Mouse (Mus musculus): ENCODE measurements around the gene Acta1. TPM values are rescaled to one million over a fixed set of nuclear protein-coding genes. Genes with fewer than 3 reads are reported as not detected.

Acta1 gene
- polyA plus RNA-seq, 1 experiment: 20.1 TPM

- peak; percentile 84 to 91 for DNase-seq (ENCODE audit: extremely low spot score in 1 of 2, low spot score in 1 of 2)
Observed at GRCm38 (mm10) chr8:123884721-123885565, 9.6 kb downstream of the Acta1 start.

- DNase-seq (ENCODE audit: extremely low spot score in 1 of 2, low spot score in 1 of 2): no peak
Observed at GRCm38 (mm10) chr8:123883094-123883493, 11.5 kb downstream of the Acta1 start.

GRCm38 (mm10) chr8:123882412-123882811, 12.1 kb downstream of the Acta1 start:
- no peak for DNase-seq (ENCODE audit: extremely low spot score in 1 of 2, low spot score in 1 of 2)

- DNase-seq (ENCODE audit: extremely low spot score in 1 of 2, low spot score in 1 of 2): peak in 1 of 2 experiments; percentile 40
Observed at GRCm38 (mm10) chr8:123880821-123881350, 13.7 kb downstream of the Acta1 start.

- peak; percentile 88 for DNase-seq (ENCODE audit: extremely low spot score in 1 of 2, low spot score in 1 of 2)
Observed at GRCm38 (mm10) chr8:123880271-123880670, 14.3 kb downstream of the Acta1 start.

GRCm38 (mm10) chr8:123877865-123878264, 16.7 kb downstream of the Acta1 start:
- peak in 1 of 2 experiments; percentile 57 for DNase-seq (ENCODE audit: extremely low spot score in 1 of 2, low spot score in 1 of 2)

- peak; percentile 70 to 76 for DNase-seq (ENCODE audit: extremely low spot score in 1 of 2, low spot score in 1 of 2)
Observed at GRCm38 (mm10) chr8:123874324-123874723, 20.2 kb downstream of the Acta1 start.

GRCm38 (mm10) chr8:123873364-123873763, 21.2 kb downstream of the Acta1 start:
- no peak for DNase-seq (ENCODE audit: extremely low spot score in 1 of 2, low spot score in 1 of 2)

- no peak for DNase-seq (ENCODE audit: extremely low spot score in 1 of 2, low spot score in 1 of 2)
Observed at GRCm38 (mm10) chr8:123872048-123872447, 22.5 kb downstream of the Acta1 start.

- DNase-seq (ENCODE audit: extremely low spot score in 1 of 2, low spot score in 1 of 2): no peak
Observed at GRCm38 (mm10) chr8:123866971-123867370, 27.6 kb downstream of the Acta1 start.

GRCm38 (mm10) chr8:123865786-123866185, 28.8 kb downstream of the Acta1 start:
- DNase-seq (ENCODE audit: extremely low spot score in 1 of 2, low spot score in 1 of 2): no peak

- no peak for DNase-seq (ENCODE audit: extremely low spot score in 1 of 2, low spot score in 1 of 2)
Observed at GRCm38 (mm10) chr8:123860386-123860785, 34.2 kb downstream of the Acta1 start.

- peak in 1 of 2 experiments; percentile 72 for DNase-seq (ENCODE audit: extremely low spot score in 1 of 2, low spot score in 1 of 2)
Observed at GRCm38 (mm10) chr8:123859648-123860259, 34.8 kb downstream of the Acta1 start, which contains the start of gene Ccsap. TSS of gene Ccsap (minus strand) at chr8:123860209.

- peak; percentile 78 to 91 for DNase-seq (ENCODE audit: extremely low spot score in 1 of 2, low spot score in 1 of 2)
Observed at GRCm38 (mm10) chr8:123858941-123859647, 35.5 kb downstream of the Acta1 start.

GRCm38 (mm10) chr8:123858574-123858940, 36.0 kb downstream of the Acta1 start:
- DNase-seq (ENCODE audit: extremely low spot score in 1 of 2, low spot score in 1 of 2): no peak

GRCm38 (mm10) chr8:123857361-123857760, 37.2 kb downstream of the Acta1 start:
- DNase-seq (ENCODE audit: extremely low spot score in 1 of 2, low spot score in 1 of 2): no peak

- no peak for DNase-seq (ENCODE audit: extremely low spot score in 1 of 2, low spot score in 1 of 2)
Observed at GRCm38 (mm10) chr8:123854733-123855475, 39.6 kb downstream of the Acta1 start.

GRCm38 (mm10) chr8:123854252-123854651, 40.3 kb downstream of the Acta1 start:
- DNase-seq (ENCODE audit: extremely low spot score in 1 of 2, low spot score in 1 of 2): no peak

- DNase-seq (ENCODE audit: extremely low spot score in 1 of 2, low spot score in 1 of 2): no peak
Observed at GRCm38 (mm10) chr8:123851590-123851989, 43.0 kb downstream of the Acta1 start.

- DNase-seq (ENCODE audit: extremely low spot score in 1 of 2, low spot score in 1 of 2): no peak
Observed at GRCm38 (mm10) chr8:123849352-123849751, 45.2 kb downstream of the Acta1 start.

All from frontal cortex, adult 2 months (tissue).